Mouse (Mus musculus): ENCODE measurements around the gene Cks1b. TPM values are rescaled to one million over a fixed set of nuclear protein-coding genes. Genes with fewer than 3 reads are reported as not detected.

Cks1b gene
- polyA plus RNA-seq, 1 experiment from 2014 or later = 315 TPM

DNA sequence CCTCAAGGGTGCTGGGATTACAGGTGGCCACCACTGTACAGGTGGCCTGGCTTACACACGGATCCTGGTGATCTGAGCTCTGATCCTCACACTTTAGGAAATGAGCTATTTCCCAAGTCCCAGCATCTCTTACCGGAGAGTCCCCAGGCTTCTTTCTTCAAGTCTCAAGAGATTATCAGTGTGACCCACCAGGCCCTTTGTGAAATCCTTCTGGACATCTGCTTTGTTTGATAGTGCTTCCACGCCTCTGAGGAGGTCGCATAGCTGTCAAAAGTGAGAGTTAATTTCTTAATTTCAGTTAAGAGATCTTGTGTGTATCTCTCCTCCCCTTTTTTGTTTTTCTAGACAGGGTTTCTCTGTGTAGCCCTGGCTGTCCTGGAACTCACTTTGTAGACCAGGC, 7.7 kb upstream of the Cks1b start:
- no peak overlapping the region for H3K9ac ChIP-seq (ENCODE audit: low read depth, low read length)
- no peak overlapping the region for H3K4me2 ChIP-seq (ENCODE audit: low read length)
- WGBS = 90% methylated on average over 4 of the region's 4 CpGs
- ATAC-seq (replicated peaks; ENCODE audit: low FRiP score, low read depth) = no peak
- TF ChIP-seq CTCF (IDR thresholded peaks at IDR 0.05; ENCODE audit: low read depth) = no peak
- H3K27ac ChIP-seq = no peak overlapping the region
- peaks cover 13% of the 10 kb centered on the region for H3K4me1 ChIP-seq (replicated peaks; ENCODE audit: insufficient read depth, low read length)
- no peak for DNase-seq (ENCODE audit: low spot score)
- no peak overlapping the region for H3K4me3 ChIP-seq (replicated peaks; ENCODE audit: low read depth, low read length)
- H3K27me3 ChIP-seq (ENCODE audit: insufficient read depth, low read length) = no peaks in the 10 kb centered on the region
- H3K36me3 ChIP-seq (ENCODE audit: insufficient read depth, low read length) = peaks cover 19% of the 10 kb centered on the region
- H3K9me3 ChIP-seq (replicated peaks; ENCODE audit: low read length) = no peaks in the 10 kb centered on the region

DNA sequence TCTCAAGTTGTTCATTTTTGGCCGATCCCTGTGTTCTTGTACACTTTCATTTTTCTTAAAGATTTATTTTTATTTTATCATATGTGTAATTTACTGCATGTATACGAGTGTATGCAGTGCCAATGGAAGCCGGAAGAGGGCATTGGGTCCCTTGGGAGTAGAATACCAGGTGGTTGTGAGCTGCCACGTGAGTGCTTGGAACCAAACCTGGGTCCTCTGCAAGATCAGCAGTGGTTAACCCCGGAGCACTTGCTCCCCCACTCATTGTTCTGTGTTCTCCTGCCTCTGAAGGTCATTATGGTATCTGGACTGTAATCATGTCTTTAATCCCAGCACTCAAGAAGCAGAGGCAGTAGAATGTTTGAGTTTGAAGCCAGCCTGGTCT, 7.0 kb upstream of the Cks1b start:
- H3K27ac ChIP-seq = no peak overlapping the region
- no peak overlapping the region for H3K4me2 ChIP-seq (ENCODE audit: low read length)

DNA sequence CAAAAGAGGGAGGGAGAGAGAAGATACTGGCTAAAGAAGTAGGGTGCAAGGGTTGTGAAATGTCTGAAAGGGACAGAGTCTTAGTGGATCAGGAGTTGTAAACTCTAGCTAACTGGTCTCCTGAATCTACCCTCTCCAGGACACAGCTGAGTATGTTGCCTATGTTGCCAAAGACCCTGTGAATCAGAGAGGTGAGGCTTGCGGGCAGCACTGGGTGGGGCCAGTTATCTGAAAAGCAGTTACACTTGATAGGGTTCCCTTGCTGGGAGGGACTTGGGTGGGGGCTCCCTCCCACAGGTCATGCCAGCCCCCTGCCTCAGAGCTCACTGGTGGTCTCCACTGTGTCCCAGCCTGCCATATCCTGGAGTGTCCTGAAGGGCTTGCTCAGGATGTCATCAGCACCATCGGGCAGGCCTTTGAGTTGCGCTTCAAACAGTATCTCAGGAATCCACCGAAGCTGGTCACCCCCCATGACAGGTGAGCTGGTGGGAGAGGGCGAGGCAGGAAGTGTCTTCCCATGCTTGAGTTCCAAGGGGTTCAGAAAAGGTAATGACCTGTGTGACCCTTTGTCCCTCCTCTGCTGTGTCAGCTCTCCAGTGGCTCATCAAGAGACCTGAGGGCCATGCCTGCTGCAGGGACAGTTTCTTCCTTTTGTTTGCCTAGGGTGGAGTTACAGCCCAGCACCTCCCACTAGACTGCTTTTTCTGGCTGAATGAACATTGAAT, 6.4 kb upstream of the Cks1b start:
- Histone ChIP-seq H3K9me3 (replicated peaks; ENCODE audit: low read length) (no peaks in the 10 kb centered on the region), H3K4me2 (ENCODE audit: low read length) (no peak overlapping the region), H3K9ac (ENCODE audit: low read depth, low read length) (no peak overlapping the region), H3K4me1 (replicated peaks; ENCODE audit: insufficient read depth, low read length) (peaks cover 22% of the 10 kb centered on the region), H3K36me3 (ENCODE audit: insufficient read depth, low read length) (peaks cover 19% of the 10 kb centered on the region), H3K27ac (no peak overlapping the region), H3K4me3 (replicated peaks; ENCODE audit: low read depth, low read length) (no peak overlapping the region), H3K27me3 (ENCODE audit: insufficient read depth, low read length) (no peaks in the 10 kb centered on the region)
- TF ChIP-seq CTCF (IDR thresholded peaks at IDR 0.05; ENCODE audit: low read depth) = no peak
- 61% methylated on average over 5 of the region's 5 CpGs for WGBS
- DNase-seq (ENCODE audit: low spot score) (peak; percentile 41), ATAC-seq (replicated peaks; ENCODE audit: low FRiP score, low read depth) (0 out of 2 replicates have a peak, but pooled peaks have one; percentile 11)

More for the DNA sequence above, 7.0 kb upstream of the Cks1b start:
- 71% methylated on average over 5 of the region's 5 CpGs for WGBS
- no peak for ATAC-seq (replicated peaks; ENCODE audit: low FRiP score, low read depth)
- no peak for DNase-seq (ENCODE audit: low spot score)
- Histone ChIP-seq H3K36me3 (ENCODE audit: insufficient read depth, low read length) (peaks cover 19% of the 10 kb centered on the region), H3K27me3 (ENCODE audit: insufficient read depth, low read length) (no peaks in the 10 kb centered on the region), H3K9me3 (replicated peaks; ENCODE audit: low read length) (no peaks in the 10 kb centered on the region), H3K9ac (ENCODE audit: low read depth, low read length) (no peak overlapping the region), H3K4me3 (replicated peaks; ENCODE audit: low read depth, low read length) (no peak overlapping the region), H3K4me1 (replicated peaks; ENCODE audit: insufficient read depth, low read length) (peaks cover 19% of the 10 kb centered on the region)
- no peak for TF ChIP-seq CTCF (IDR thresholded peaks at IDR 0.05; ENCODE audit: low read depth)

DNA sequence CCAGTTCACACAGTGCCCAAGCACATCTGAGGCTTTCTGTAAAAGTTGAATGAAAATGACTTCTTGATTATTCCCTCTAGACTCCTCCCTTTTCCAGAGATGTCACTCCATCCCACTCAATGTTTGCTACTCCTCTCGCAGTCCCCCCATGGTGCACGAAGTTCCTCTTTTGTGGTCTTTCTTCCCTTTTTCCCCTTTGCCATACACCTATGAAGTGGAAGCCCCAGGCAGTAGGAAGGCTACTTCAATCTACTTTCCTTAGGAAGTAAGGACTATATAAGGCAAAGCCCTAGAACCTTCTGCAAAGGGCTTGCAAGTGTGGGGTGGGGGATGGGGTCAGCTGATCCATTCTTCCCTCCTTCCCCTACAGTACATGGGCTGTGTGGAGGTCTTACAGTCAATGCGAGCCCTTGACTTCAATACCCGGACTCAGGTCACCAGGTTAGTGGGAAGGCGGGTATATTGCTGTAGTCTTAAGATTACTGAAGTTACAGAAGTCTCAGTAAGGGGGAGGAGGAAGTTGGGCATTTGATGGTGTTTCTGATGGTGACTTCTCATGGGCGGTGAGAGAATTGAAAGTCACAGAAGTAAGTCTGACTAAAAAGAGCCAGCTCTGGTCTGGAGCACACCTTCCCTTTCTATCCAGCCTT, 4.5 kb upstream of the Cks1b start:
- DNase-seq (ENCODE audit: low spot score) (no peak), ATAC-seq (replicated peaks; ENCODE audit: low FRiP score, low read depth) (no peak)
- H3K36me3 ChIP-seq (ENCODE audit: insufficient read depth, low read length) = peaks cover 15% of the 10 kb centered on the region
- peaks cover 22% of the 10 kb centered on the region for H3K4me1 ChIP-seq (replicated peaks; ENCODE audit: insufficient read depth, low read length)
- no peak overlapping the region for H3K27ac ChIP-seq
- no peak for TF ChIP-seq CTCF (IDR thresholded peaks at IDR 0.05; ENCODE audit: low read depth)
- no peaks in the 10 kb centered on the region for H3K27me3 ChIP-seq (ENCODE audit: insufficient read depth, low read length)
- 61% methylated on average over 6 of the region's 6 CpGs for WGBS
- H3K9ac ChIP-seq (ENCODE audit: low read depth, low read length) = no peak overlapping the region; the same call in 1 of the 2 replicates
- H3K9me3 ChIP-seq (replicated peaks; ENCODE audit: low read length) = no peaks in the 10 kb centered on the region
- peak overlapping the region; percentile 91 for H3K4me2 ChIP-seq (ENCODE audit: low read length)
- H3K4me3 ChIP-seq (replicated peaks; ENCODE audit: low read depth, low read length) = peak overlapping the region; percentile 46

DNA sequence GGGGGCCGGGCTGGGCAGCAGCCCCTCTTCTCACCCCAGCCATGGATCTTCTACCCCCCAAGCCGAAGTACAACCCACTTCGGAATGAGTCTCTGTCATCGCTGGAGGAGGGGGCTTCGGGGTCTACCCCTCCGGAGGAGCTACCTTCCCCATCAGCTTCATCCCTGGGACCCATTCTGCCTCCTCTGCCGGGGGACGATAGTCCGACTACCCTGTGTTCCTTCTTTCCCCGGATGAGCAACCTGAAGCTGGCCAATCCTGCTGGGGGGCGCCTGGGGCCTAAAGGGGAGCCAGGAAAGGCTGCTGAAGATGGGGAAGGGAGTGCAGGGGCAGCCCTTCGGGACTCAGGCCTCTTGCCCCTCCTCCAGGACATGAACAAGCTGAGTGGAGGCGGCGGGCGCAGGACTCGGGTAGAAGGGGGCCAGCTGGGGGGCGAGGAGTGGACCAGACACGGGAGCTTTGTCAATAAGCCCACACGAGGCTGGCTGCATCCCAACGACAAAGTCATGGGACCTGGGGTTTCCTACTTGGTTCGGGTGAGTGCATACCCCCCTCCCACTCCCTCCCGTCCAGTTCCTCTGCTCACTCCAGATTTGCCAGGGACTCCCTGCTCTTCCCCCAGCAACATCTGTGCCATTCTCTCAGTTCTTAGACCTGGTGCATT, 3.8 kb upstream of the Cks1b start:
- peak overlapping the region; percentile 88 for H3K27ac ChIP-seq
- H3K9me3 ChIP-seq (replicated peaks; ENCODE audit: low read length) = no peaks in the 10 kb centered on the region
- H3K27me3 ChIP-seq (ENCODE audit: insufficient read depth, low read length) = no peaks in the 10 kb centered on the region
- peak overlapping the region; percentile 91 for H3K4me2 ChIP-seq (ENCODE audit: low read length)
- DNase-seq (ENCODE audit: low spot score) (peak; percentile 39), ATAC-seq (replicated peaks; ENCODE audit: low FRiP score, low read depth) (no peak)
- 10% methylated on average over 22 of the region's 22 CpGs for WGBS
- peaks cover 22% of the 10 kb centered on the region for H3K4me1 ChIP-seq (replicated peaks; ENCODE audit: insufficient read depth, low read length)
- H3K9ac ChIP-seq (ENCODE audit: low read depth, low read length) = peak overlapping the region; percentile 72
- peaks cover 7% of the 10 kb centered on the region for H3K36me3 ChIP-seq (ENCODE audit: insufficient read depth, low read length)
- peak overlapping the region; percentile 46 for H3K4me3 ChIP-seq (replicated peaks; ENCODE audit: low read depth, low read length)
- TF ChIP-seq CTCF (IDR thresholded peaks at IDR 0.05; ENCODE audit: low read depth) = no peak

DNA sequence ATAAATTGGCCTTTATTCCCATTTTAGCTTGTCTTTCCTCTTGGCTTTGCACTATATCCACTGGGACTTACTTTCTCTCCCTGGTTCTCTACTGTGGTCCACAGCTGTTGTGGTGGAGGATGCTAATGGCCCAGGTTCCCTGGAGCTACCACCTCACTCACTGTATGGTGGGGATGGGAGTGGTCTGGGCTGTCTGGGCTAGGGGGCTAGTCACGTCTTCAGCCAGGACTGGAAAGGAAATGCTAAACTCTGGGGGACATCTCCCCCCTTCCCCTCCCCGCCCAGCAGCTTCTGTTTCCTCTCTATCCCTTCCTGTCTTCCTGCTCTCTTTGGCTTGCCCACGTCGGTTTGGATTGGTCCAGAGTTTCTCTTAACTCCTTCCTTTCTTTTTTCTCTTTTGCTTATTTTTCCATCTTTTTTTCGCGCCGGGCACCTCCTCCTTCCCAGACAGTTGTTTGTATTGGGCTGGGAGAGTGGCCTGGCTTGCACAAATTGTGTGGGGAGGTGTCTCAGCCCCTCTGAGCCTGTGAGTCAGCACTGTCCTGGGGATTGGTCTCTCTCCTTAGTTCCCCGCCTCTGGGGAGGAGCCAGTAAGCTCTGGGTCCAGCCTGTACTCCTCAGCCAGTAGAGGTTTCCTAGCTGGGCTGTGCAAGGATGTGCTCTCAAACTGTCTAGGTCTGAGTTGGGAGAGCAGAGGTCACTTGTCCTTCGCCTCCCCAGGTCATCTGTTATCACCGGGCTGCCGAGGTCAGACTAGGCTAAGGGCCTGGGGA, 3.0 kb upstream of the Cks1b start:
- Histone ChIP-seq H3K27ac (peak overlapping the region; percentile 88), H3K9ac (ENCODE audit: low read depth, low read length) (peak overlapping the region; percentile 72), H3K4me3 (replicated peaks; ENCODE audit: low read depth, low read length) (peak overlapping the region; percentile 46), H3K9me3 (replicated peaks; ENCODE audit: low read length) (no peaks in the 10 kb centered on the region), H3K36me3 (ENCODE audit: insufficient read depth, low read length) (peaks cover 7% of the 10 kb centered on the region; the same call in 1 of the 2 replicates), H3K4me2 (ENCODE audit: low read length) (peak overlapping the region; percentile 91), H3K4me1 (replicated peaks; ENCODE audit: insufficient read depth, low read length) (peaks cover 22% of the 10 kb centered on the region), H3K27me3 (ENCODE audit: insufficient read depth, low read length) (no peaks in the 10 kb centered on the region)
- 4% methylated on average over 11 of the region's 11 CpGs for WGBS
- peak; percentile 67 for ATAC-seq (replicated peaks; ENCODE audit: low FRiP score, low read depth)
- TF ChIP-seq CTCF (IDR thresholded peaks at IDR 0.05; ENCODE audit: low read depth) = no peak
- peak; percentile 98 for DNase-seq (ENCODE audit: low spot score)
